Mouse (Mus musculus) adrenal gland, adult 8-10 months (tissue): ENCODE measurements around the gene Itga9. TPM values are rescaled to one million over a fixed set of nuclear protein-coding genes. Genes with fewer than 3 reads are reported as not detected.
A peak's percentile ranks its signal among the peaks of the same experiment; 100 is the strongest.

Source experiments
- DNase-seq: peaks from one replicate; pipeline ENCODE4 v3.0.0; 2022
- total RNA-seq, 4 experiments: library from RNA; stranded (reverse); gene quantifications; 2 replicates each; pipeline ENCODE4 v1.2.4; 2022

Gene Itga9
- total RNA-seq, 4 experiments from 2014 or later = 64.9 to 75.4 (median 67.8) TPM

DNA sequence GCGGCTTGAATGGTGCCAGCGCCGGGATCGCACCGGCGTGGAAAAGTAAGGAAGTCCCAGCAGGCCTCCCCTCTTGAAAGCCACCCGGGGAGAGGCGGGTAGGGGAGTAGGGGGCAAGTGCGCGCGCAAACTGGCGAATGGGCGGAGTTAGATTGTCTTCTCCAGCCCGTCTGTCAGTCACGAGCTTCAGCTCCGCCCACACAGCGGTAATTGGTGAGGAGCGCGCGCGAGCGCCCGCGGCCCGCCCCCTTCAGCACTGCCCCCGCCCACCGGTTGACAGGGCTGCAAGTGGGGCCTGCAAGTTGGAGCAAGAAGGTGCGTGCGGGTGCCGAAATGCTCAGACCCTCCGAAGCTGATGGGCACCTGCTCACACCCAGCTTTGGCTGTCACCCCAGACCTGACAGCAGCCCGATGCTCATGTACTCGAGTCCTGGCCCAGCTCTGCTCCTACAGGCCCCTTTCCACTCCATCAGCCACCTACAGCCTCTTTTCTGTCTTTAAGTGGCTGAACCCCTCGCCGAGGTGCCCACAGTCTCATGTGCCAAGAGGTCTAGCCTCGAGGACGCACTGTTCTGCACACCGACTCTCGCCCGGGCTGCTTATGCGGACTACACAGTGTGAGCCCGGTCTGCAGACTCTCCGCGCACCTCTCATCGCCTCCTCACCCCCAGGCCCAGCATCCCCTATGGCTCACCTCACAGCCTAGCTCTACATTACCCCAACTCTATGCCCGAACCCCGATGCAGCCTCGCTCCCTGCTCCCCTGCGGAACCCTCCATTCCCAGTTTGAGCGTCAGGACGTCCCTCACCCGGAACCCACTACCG is 319.0 kb downstream of the Itga9 start:
- DNase-seq = peak; percentile 95

DNA sequence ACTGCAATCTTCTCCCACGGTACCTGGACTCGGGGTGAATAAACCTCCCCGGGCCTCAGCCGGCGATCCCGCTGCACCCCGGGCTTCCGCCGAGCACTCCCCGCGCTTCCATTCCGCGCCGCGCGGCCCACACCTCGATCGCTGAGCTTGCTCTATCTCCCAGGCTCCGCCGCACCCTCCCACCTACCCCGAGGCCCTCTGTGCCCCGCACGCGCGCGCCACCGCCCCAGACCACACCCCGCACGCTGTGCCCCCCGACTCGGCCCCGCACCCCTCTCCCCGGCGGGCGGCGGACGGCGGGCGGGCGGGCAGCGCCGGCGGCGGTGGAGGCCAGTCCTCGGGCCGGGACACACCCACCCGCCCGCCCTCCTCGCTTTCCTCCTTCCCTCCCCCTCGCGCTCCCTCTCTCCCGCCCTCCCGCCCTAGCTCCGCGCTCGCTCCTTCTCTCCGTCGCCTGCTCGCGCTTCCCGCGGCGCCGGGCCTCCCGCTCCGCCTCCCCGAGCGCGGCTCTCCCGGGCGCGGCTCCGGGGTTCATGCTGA is 319.7 kb downstream of the Itga9 start, which contains the start of gene Ctdspl:
Gene Ctdspl, plus strand, starts transcription at position 343 of the 540 bp plus-strand sequence.
- DNase-seq = no peak

DNA sequence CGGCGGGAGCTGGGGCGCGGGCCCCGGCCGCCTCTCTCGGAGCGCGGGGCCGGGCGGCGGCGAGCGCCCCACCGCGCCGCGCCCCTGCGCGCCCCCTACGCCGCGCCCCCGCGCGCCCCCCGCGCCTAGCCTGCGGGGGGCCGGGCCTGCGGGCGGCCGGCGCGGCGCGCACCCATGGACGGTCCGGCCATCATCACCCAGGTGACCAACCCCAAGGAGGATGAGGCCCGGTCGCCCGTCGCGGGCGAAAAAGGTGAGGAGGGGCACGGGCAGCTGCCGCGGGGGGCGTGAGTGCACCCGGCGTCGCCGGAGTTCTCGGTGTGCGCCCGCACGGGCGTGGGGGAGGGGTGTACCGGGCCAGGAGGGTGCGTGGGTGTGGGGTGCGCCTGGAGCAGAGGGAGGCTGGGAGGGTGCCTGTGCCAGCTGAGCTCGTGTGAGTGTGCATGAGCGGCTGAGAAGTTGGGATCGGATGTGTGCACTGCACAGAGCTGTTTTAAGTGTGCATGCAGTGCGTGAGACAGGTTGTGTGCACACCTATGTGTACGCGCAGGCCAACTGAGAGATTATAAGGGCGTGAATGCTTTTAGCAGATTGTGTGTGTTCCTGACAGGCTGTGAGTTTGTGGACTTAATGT is 320.3 kb downstream of the Itga9 start:
- peak; percentile 44 for DNase-seq

DNA sequence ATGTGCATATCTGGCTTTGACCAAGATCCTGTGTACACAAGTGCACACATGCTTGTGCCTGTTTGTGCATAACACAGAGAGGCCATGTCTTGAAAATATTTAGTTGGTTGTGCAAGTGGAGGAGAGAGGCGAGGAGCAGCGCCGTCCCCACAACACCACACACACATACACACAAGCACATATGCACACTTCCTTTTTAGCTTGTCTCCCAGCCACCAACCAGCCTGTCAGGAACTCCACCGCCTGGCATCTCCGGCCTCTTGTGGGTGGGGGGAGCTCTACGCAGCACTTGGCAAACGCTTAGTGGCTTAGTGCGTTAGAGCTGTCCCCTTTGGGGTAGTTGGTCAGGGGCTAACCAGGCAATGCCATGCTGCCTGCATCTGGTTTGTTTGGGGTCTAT is 321.0 kb downstream of the Itga9 start:
- no peak for DNase-seq

DNA sequence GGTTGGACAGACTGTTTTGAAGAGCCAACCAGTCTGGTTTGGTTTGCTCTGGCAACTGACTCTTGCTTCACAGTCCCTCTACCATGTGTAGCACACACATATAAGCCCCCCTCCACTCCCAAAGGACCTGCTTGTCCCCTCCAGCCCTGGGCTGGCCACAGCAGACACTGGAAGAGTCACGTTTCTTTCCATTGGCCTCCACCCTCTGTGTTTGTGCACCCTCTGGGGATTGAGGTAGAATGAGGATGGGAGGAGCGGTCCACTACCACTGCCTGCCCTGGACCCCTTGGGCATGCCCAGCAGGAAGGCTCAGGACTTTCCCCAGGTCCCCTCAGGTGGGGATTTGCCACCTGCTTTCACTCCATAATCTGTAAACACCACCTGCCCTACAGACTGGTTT is 321.5 kb downstream of the Itga9 start:
- DNase-seq = no peak

DNA sequence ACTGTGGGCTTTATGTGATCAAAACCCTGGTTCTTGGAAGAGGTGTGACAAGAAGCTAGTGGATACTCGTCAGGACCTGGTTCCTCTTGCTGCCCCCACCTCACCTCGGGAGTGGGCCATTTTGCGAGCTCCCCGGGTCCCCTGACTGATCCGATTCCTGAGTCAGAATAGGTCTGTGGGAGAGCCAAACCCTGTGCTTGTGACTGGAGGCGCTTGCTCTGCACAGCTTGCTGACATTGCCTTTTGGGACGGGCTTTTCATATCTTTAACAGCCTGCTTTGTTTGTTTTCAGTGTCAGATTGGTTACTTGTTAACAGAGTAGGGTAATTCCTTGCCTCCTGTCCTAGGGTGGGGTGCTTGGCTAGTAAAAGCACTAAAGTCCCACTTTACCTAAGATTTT is 322.2 kb downstream of the Itga9 start:
- no peak for DNase-seq

DNA sequence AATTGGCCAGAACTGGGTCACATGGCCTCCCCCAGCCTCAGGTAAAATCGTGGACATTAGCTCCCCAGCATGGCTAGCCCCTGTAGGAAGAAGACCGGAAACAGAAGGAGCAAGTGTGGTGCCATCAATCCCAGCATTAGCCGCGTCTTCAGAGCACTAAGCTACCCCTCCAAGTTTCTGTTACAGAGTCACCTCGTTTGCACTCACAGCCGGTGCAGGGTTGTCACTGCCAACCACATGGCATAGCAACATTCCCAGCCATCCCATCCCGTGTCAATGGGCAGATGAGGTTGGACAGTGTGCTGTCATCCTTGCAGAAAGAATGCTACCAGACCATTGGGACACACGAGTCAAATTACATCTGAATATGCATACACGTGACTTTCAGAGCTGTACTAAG is 324.1 kb downstream of the Itga9 start:
- no peak for DNase-seq

DNA sequence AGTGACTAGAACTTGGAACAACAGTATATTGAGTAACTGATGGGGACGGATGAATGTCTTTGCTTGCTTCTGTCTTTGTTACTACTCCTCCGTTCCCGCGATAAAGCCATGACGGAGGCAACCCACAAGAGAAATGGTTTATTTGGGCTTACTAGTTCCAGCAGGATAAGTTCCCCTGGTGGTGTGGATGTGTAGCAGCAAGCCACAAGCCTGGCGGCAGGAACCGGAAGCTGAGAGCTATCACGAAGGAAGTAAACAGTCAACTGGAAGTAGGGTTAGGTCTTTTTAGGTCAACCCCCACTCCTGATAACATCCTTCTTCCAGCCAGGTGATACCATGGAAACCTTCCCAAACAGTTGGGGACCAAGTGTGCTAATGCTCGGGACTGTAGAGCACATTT is 327.3 kb downstream of the Itga9 start:
- DNase-seq = no peak

DNA sequence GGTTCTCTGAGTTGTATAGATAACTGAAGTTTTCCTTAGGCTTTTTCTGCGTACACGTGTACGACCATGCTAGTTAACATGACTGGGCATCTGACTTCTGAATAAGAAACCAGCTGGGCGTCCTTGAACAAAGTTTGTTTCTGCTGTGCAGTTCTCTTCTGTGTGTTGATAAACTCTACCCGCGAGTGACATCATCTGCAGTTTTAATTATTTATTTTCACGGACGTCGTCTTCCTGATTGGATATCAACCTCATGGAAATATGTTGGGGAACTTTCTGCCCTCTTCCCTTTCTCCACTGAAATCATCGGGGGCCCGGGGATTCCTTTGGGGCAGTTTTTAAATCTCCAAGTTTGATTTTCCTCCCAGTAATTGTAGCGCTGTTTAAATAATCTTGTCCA is 327.8 kb downstream of the Itga9 start:
- no peak for DNase-seq

DNA sequence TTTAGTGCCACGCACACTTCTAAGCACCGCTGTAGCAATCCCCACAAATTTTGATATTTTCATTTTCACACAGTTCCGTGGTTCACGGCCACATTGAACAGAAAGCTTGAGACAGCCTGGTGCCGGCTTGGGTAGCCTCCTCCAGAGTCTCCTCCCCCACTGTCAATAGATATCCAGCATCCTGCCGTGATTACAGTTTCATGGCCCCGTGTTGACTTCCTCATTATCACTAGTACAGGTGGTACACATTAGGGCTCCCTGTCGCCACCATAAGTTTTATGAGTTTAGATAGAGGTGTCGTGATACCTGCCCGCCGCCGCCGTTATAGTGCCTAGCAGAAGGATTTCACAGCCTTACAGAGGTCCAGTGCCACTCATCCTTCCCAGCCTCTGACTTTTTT is 328.6 kb downstream of the Itga9 start:
- DNase-seq = no peak

DNA sequence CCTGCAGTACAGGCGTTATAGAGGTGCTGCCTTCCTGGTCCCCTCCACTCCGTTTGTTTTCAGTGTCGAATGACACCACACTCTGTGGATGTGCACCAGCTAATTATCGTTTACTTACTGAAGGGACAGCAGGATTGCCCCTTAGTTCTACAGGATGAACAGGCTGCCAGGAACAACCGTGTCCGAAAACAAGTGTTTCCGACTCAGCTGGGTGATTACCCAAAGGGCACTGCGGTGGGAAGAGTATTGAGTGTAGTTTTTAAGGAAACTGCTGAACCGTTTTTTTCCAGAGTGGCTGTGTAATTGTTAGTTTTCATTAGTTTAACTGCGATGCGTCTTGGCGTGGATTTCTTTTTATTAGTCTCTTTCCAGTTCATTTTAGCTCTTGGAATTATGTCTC is 329.6 kb downstream of the Itga9 start:
- DNase-seq = no peak

DNA sequence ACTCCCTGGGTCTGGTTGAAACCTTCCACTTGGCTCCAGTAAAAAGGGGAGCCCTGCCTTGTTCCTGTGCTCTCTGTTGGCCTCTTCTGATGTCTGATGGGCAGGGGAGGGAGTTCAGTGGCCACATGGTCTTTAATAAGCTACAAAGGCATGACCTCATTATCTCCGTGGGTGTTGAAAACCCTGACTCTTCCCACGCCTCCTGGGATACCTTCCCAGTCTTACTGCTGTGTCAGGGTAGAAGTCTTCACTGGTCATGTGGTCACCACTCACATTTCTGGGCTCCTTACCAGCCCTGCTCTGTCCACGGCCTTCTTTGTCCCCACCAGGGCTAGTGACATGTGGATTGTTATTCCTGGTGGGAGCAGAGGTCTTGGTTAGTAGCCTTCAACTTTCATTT is 331.0 kb downstream of the Itga9 start:
- DNase-seq = no peak

DNA sequence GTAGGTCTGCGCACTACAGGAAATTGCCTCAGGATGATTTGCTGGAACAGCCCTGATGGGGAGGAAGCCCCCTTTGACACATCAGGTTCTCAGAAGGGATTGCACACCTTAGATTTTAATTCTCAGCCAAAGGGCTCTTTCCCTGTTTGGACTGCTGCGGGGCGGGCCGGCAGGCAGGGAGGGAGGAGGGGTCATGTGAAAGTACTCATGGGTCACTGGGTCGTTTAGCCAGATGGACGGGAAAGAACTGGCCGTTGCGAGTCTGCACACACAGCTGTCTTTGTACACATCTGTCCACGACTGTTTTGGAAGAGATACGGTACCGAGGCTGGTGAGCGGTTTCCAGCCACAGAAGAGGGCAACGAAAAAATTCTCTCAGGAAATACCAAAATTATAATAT is 332.9 kb downstream of the Itga9 start:
- no peak for DNase-seq

DNA sequence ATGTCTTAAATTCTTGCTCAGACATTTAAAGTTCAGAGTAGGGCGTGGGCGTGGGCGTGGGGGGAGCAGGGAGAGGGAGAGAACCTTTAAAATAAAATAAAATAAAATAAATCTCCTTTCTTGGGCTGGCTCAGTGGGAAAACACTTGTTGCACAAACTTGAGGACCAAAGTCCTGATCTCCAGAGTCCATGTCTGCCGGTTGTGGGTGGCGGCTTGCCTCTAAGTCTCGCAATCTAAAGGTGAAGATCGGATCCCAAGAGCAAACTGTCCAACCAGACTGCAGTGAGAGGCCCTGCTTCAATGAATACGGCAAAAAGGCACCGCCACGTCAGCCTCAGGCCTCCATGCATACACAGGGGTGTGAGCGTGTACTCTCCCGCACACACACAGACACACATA is 333.3 kb downstream of the Itga9 start:
- DNase-seq = no peak

DNA sequence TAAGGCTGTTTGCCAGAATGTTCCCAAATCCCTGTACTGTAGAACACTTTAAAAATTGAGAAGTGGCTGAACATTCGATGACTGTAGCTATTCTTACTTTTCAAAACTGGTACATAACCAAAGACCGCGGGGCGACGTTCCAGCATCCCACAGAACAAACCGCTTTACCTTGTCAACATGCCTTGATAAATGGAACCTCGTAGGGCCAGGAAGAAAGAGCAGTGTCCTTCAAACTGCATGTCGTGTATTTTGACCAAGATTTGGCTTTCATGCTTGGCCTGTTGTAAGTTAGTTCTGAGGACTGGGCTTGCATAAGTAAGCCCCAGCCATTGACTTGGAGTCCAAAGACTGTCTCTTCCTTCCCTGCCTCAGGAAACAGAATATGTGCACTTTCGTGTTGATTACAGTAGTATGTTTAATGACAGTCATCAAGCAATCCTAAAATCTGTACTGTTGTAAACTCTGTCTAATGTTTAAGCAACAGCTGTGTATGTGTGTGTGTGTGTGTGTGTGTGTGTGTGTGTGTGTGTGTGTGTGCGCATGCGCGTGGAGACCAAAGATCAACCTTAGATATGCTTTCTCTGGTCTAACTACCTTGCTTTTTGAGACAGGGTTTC is 334.2 kb downstream of the Itga9 start:
- peak; percentile 35 for DNase-seq

DNA sequence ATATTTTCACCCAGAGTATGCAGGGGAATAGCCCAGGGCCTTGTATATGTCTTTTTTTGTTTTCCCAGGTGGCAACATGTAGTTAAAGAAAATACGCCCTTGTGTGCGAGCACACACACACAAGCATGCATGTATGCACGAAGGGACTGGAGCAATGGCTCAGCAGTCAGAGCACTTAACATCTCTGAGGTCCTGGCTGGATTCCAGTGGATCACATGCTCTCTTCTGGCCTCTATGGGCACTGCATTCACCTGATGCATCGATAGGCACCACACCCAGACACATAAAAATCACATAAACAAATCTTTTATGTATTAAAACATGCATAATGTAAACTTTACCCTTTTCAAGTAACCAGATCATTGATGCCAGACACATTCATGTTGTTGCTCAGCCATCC is 335.5 kb downstream of the Itga9 start:
- DNase-seq = no peak

DNA sequence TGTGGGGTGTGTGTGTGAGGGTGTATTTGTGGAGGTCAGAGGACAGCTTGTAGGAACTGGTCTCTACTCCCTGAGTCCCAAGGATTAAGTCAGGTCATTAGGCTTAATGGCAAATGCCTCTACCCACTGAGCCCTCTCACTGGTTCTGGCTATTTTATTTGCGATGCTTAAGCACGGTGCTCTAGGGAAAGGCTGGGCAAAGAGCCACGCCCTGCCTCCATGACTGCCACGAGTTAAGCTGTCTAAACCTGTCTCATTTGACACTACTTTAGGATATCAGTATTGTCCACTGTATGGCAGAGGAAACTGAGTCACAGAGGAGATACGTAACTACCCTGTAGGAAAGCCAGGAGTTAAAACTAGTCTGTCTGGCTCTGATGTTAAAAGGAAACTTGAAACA is 337.5 kb downstream of the Itga9 start:
- DNase-seq = no peak

DNA sequence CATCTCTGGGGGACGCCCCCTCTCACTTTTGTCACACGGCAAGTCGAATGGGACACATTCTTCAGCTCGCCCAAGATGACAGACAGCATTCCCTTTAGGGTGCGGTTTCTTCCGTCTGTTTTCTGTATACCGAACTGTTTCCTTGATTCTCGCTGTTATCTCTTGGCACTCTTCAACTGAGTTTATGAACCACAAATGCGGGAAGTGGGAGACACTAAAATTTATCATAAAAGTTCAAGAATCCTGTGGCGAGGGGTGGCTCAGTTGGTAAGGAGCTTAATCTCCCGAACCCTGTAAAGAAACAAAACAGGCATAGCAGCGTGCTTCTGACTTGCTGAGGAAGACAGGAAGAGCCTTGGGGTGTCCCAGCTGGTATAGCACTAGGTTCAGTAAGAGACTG is 337.9 kb downstream of the Itga9 start:
- no peak for DNase-seq

DNA sequence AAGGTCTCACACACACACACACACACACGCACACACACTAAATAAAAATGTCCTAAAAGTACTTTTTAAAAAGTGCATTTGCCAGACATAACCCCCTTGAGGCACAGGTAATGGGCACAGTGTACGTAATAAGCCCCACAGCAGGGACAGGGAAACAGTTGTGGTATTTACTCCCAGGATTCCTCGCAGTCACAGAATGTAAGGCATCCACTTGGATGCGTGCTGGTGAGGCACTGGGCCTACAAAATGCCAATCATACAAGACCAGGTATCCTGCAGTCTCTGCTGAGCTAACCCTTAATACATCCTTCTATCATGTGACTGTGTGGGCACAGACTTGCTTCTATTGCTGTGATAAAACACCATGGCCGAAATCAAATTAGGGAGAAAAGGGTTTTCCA is 342.0 kb downstream of the Itga9 start:
- DNase-seq = no peak

DNA sequence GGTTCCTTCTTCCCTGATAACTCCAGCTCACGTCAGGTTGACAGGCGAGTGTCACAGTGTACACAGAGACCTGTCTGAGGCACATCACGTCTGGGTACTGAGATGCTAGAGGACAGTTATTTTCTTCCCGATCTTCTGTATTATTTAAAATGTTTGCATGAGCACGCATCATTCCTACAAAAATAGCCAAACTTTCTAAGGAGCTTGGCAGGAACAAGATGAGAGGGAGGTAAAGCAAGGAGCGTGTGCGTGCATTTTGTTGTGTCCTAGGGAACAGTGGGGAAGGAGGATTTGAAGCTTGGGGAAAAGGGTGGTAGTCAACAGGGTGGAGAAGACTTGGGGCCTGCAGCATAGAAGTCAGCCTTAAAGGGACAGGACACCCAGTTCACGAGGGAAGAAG is 342.6 kb downstream of the Itga9 start:
- DNase-seq = no peak

DNA sequence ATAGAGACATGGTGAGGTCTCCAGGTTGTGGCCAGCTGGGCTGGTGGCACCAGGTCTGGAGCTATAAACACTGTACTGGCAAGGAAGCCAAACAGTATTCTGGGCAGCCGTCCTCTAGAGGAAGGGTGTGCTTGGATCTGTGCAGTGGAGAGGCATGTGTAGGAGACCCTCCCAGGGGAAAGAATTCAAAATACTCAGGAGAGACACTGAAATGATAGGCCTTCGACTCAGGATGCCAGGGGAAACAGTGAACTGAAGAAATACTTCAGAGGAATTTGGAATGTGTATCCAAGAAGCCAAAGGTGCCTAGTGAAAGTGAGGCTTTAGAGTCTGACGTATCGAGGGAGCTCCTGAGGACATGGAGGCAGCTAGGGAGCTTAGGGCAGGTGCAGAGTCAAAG is 343.2 kb downstream of the Itga9 start:
- DNase-seq = no peak

DNA sequence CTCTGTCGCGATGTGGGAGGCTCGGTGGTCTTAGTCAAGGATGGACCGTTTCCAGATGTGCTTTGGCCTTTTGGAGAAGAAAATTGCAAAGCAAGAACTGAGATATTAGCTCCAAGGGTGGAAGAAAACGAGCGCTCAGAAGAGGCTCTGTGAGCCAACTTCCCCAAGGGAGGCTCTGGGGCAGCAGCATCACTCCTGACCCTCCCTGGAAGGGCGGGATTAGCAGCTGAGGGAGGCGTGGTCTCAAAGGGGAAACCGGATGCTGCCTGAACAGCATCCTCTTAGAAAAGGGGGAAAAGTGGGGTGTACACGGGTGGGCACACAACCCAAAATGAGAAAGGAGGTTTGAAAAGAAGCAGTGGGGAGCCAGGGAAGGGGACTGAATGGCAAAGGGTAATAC is 343.6 kb downstream of the Itga9 start:
- DNase-seq = no peak
